Mouse (Mus musculus) Patski (cell line): ENCODE measurements around the gene Mrpl43. TPM values are rescaled to one million over a fixed set of nuclear protein-coding genes. Genes with fewer than 3 reads are reported as not detected.

ENCODE experiments used
- ATAC-seq: fragments of 100-300 bp; one replicate; pipeline ENCODE4 v1.8.0; 2021
- CTCF ChIA-PET: fragments of 350-600 bp; sonication (Branson Sonifier 250); formaldehyde crosslinking; loops from one replicate; lab custom pipeline; 2022; ENCODE audit warnings: inconsistent platforms; lab: Charles Lee
- POLR2A ChIA-PET: fragments of 350-600 bp; sonication (Branson Sonifier 250); formaldehyde crosslinking; loops from one replicate; lab custom pipeline; 2022; ENCODE audit warnings: antibody characterized with exemption, inconsistent platforms; lab: Charles Lee
- DNase-seq: peaks from one replicate; pipeline ENCODE4 v3.0.0-alpha.2; 2011; ENCODE audit warnings: low read depth, low spot score
- H3K27me3 ChIP-seq: fragments of 371-371 bp; one replicate; pipeline ENCODE4 v1.5.1; 2021
- CTCF ChIP-seq: fragments of 100-300 bp; IDR thresholded peaks from one replicate; pipeline ENCODE4 v1.5.1; 2021
- in situ Hi-C: fragments of 300-500 bp; cut with MboI; formaldehyde crosslinking; loops from 3 replicates; pipeline ENCODE4 v1.11.1; 2018; ENCODE audit warnings: low pct_unique_long_range_greater_than_20kb, mixed read lengths
- polyA plus RNA-seq: library from polyadenylated mRNA; unstranded; gene quantifications from one replicate; pipeline ENCODE4 v1.2.3, GENCODE M21; 2021

The Mrpl43 gene
- polyA plus RNA-seq, 1 experiment from 2014 or later, result 68.3 TPM

DNA sequence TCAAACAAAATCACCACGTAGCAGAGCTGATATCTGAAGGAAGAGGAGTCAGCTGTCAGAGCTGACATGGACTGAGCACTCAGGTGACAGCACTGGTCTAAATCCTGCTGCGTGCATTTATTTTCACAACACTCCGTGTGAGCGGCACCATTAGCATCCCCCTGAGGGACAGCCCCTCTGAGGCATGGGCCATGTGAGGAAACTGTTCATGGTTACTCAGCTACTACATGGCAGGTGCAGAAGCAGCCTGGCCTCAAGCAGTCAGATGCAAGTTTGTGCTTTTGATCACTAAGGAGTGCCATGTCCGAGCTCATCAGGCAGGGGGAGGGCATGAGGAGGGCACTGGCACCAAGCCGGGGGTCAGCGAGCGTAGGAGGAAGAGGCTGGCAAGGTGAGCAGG lies 6.6 kb downstream of the Mrpl43 start:
- in situ Hi-C loops, result no loop called here
- POLR2A ChIA-PET, result no interaction called here
- TF ChIP-seq CTCF, result no peak
- CTCF ChIA-PET, result no interaction called here
- DNase-seq (no peak), ATAC-seq (no peak)
- no peaks in the 10 kb centered on the region for H3K27me3 ChIP-seq

DNA sequence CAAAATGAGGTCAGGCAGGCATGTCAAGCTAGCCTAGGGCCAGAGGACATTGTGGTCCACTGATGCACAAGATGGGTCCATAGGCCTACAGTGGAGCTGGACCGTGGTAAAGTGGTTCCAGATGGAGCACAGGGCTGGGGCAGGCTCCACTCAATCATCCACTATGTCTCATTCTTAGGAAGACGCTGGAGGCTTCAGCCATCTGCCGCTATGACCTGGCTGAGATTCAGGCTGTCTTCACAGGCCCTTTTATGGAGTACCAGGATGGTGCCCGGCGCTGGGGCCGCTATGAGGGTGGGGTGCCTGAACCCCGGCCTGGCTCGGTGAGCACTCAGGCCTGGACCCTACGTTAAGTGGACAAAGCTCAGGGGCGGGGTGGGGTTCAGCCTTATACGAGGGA lies 8.5 kb downstream of the Mrpl43 start:
- ATAC-seq, result no peak
- no peak for DNase-seq
- no peak for TF ChIP-seq CTCF
- in situ Hi-C loops, result no loop called here
- ChIA-PET CTCF (interaction anchor here (1.1 kb wide), 1 partner anchor 8 kb away, joined by 3 read pairs; the partner anchor contains the start of gene Mrpl43), POLR2A (no interaction called here)
- H3K27me3 ChIP-seq, result no peaks in the 10 kb centered on the region

DNA sequence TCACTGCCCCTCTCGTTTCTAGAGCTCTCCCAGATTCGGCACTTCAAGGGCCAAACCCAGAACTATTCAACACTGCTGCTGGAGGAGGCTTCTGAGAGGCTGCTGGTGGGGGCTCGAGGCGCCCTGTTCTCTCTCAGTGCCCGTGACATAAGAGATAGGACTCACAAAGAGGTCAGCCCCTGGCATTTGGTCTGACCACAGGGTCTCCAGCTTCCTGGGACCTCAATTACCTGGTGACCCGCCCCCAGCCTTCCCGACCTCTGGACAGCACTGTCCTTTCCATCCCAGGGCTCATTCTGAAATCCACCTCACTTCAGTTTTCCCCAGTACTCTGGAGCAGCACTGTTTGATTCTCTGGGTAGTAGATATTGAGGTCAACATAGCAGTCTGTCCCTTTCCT lies 13.5 kb downstream of the Mrpl43 start:
- DNase-seq (no peak), ATAC-seq (no peak)
- POLR2A ChIA-PET, result no interaction called here
- CTCF ChIA-PET, result no interaction called here
- H3K27me3 ChIP-seq, result no peaks in the 10 kb centered on the region
- in situ Hi-C loops, result no loop called here
- no peak for TF ChIP-seq CTCF

GRCm38 (mm10) chr19:44992246-44992645 lies 14.0 kb downstream of the Mrpl43 start:
- DNase-seq, result no peak
- no peak for ATAC-seq
- in situ Hi-C loops, result no loop called here
- no peaks in the 10 kb centered on the region for H3K27me3 ChIP-seq
- POLR2A ChIA-PET, result no interaction called here
- CTCF ChIA-PET, result no interaction called here
- TF ChIP-seq CTCF, result no peak

GRCm38 (mm10) chr19:44991031-44991430 lies 15.2 kb downstream of the Mrpl43 start:
- DNase-seq (no peak), ATAC-seq (no peak)
- ChIA-PET CTCF (no interaction called here), POLR2A (no interaction called here)
- TF ChIP-seq CTCF, result no peak
- no peaks in the 10 kb centered on the region for H3K27me3 ChIP-seq
- in situ Hi-C loops, result no loop called here

DNA sequence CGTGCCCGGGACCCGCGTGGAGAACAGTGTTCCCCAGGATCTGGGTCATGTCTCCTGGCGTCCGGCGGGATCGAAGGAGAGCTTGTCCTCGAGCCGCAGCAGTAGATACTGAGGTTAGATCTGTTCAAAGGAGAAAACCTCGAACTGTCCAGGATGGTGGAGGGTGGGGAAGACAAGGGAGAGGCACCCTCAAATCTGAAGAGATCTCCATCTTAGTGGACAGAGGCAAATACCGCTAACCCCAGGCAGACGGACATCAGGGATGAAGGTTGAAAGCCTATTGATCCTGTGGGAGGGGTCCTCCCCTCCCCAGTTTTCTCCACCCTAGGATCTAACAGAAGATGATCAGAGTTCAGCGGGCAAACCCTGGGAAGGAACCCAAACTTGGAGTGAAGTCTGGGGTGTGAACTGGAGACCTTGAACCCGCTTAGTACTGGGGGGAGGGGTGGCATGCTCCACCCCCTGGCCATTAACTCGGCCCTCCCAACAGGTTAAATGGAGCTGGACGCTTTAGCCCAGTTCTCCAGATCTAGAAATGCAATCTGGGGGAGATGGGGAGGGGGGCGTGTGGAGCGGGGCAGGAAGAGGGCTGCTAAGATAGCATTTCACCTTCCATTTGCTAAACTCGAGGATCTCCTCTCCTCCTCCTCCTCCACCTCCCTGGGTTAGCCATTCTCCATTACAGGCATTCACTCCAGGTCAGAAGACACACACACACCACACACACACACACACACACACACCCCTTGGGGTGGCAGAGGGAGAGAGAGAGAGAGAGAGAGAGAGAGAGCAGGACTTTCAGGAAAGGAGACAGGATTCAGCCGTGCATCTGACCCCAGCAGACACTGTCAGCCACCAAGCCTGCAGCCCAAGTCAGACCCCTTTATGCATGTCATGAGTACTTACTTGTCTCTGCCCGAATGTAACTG lies 16.4 kb downstream of the Mrpl43 start:
- TF ChIP-seq CTCF, result no peak
- DNase-seq (no peak), ATAC-seq (no peak)
- POLR2A ChIA-PET, result interaction anchor here (0.6 to 1.4 kb wide), 2 partner anchors 10 to 11 kb away, joined by 3 read pairs; no protein-coding TSS in a partner anchor
- CTCF ChIA-PET, result no interaction called here
- in situ Hi-C loops, result no loop called here
- H3K27me3 ChIP-seq, result no peaks in the 10 kb centered on the region

DNA sequence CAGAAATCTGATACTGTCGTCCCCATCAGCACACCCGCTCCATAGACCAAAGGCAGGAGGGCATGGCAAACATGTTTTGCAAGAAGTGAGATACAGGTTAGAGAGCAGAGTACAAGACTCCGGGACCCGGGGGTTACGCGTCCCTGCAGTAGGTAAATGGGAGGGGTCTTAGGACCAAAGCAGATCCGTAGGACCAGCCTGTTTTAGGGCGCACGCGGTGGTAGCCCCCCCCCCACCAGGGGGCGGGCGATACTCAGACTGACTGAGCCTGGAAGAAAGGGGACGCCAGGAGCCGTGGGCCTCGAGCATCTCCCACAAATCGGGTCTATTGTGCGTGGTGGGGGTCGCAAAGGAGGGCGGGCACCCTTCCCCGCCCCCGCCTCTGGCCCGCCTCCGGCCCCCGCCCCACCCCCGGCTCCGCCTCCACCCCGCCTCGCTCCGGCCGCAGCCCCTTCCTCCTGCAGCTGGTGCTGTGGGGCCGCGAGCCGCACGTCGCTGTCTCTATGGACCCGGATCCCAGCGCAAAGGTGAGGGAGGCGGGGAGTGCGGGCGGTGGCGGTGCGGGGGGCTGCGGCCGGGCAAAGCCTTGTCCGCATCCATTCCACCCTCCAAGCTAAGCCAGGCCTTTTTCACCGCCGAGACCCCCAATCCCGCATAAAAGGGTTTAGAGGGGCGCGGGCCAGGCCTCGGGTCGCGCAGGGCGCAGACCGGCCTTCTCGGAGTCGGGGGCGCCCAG lies 17.2 kb downstream of the Mrpl43 start, which contains the start of gene Sema4g:
Gene Sema4g (plus strand): TSS at position 271 of the 736 bp plus-strand sequence.
- in situ Hi-C loops, result no loop called here
- no peak for DNase-seq
- CTCF ChIA-PET, result interaction anchor here (1.2 kb wide), 1 partner anchor 9 kb away, joined by 3 read pairs; no protein-coding TSS in a partner anchor
- no peaks in the 10 kb centered on the region for H3K27me3 ChIP-seq
- POLR2A ChIA-PET, result interaction anchor here (1.4 kb wide), 1 partner anchor 12 kb away, joined by 3 read pairs; no protein-coding TSS in a partner anchor
- TF ChIP-seq CTCF, result no peak
- peak; percentile 8 for ATAC-seq

GRCm38 (mm10) chr19:44988321-44988720 lies 17.9 kb downstream of the Mrpl43 start:
- CTCF ChIA-PET, result interaction anchor here (1.0 to 1.2 kb wide), 2 partner anchors 9 to 12 kb away, joined by 3 read pairs; no protein-coding TSS in a partner anchor
- ATAC-seq, result no peak
- no peak for DNase-seq
- in situ Hi-C loops, result no loop called here
- H3K27me3 ChIP-seq, result no peaks in the 10 kb centered on the region
- POLR2A ChIA-PET, result no interaction called here
- TF ChIP-seq CTCF, result no peak

- H3K27me3 ChIP-seq, result no peaks in the 10 kb centered on the region
- in situ Hi-C loops, result no loop called here
- no peak for DNase-seq
- TF ChIP-seq CTCF, result no peak
- ChIA-PET CTCF (interaction anchor here (1.0 kb wide), 1 partner anchor 13 kb away, joined by 3 read pairs; no protein-coding TSS in a partner anchor), POLR2A (no interaction called here)
- no peak for ATAC-seq
Measured at GRCm38 (mm10) chr19:44987851-44988250, 18.4 kb downstream of the Mrpl43 start.

DNA sequence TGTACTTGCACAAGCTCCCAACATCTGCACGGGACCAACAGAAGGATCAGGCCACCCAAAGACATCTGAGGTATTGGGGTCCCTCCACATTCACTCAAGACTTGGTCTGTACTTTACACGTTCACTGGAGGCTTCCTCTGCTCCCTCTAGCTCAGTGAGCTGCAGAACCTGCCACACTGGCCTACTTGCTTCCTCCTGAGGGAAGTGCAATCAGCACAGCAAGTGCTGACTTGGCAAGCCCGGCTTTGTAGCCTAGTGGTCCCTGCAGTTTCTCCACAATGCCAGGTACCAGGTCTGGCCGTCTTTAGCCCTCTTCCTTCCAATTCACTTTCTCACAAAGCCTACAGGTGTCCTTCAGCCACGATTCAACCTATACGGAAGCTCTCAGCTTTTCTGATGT lies 19.2 kb downstream of the Mrpl43 start:
- ChIA-PET CTCF (interaction anchor here (1.5 kb wide), 1 partner anchor 18 kb away, joined by 5 read pairs; the partner anchor contains the start of gene Twnk), POLR2A (no interaction called here)

More for the DNA sequence above, 19.2 kb downstream of the Mrpl43 start:
- DNase-seq (no peak), ATAC-seq (no peak)
- no peaks in the 10 kb centered on the region for H3K27me3 ChIP-seq
- in situ Hi-C loops, result no loop called here
- no peak for TF ChIP-seq CTCF
